Mouse (Mus musculus) liver, embryonic 13.5 days (tissue): Measurements from ENCODE around the gene Podxl2. TPM values are rescaled to one million over a fixed set of nuclear protein-coding genes. Genes with fewer than 3 reads are reported as not detected.
A peak's percentile ranks its signal among the peaks of the same experiment; 100 is the strongest.

Source experiments
- ATAC-seq: fragments of 200-750 bp; cut with Nextera tagmentation; 2 replicates; pipeline ENCODE4 v1.8.0; 2017; ENCODE audit warnings: low read depth, mild to moderate bottlenecking, moderate number of reproducible peaks, moderate library complexity
- DNase-seq: peaks from one replicate; pipeline ENCODE4 v3.0.0; 2022
- H3K27ac ChIP-seq: fragments of 300-500 bp; sonication (generic); 2 replicates; pipeline ENCODE4 v1.5.1; 2015; ENCODE audit warnings: moderate library complexity, mild to moderate bottlenecking, inconsistent platforms
- H3K27me3 ChIP-seq: fragments of 300-500 bp; sonication (generic); 2 replicates; pipeline ENCODE4 v1.6.1; 2015; ENCODE audit warnings: mild to moderate bottlenecking, inconsistent platforms
- H3K36me3 ChIP-seq: fragments of 300-500 bp; sonication (generic); 2 replicates; pipeline ENCODE4 v1.6.1; 2015; ENCODE audit warnings: mild to moderate bottlenecking, inconsistent platforms
- H3K4me1 ChIP-seq: fragments of 300-500 bp; sonication (generic); replicated peaks from 2 replicates; pipeline ENCODE4 v1.6.1; 2015; ENCODE audit warnings: inconsistent platforms
- H3K4me2 ChIP-seq: fragments of 300-500 bp; sonication (generic); 2 replicates; pipeline ENCODE4 v1.6.1; 2015; ENCODE audit warnings: inconsistent platforms, mild to moderate bottlenecking, moderate library complexity
- H3K4me3 ChIP-seq: fragments of 300-500 bp; sonication (generic); replicated peaks from 2 replicates; pipeline ENCODE4 v1.5.1; 2015; ENCODE audit warnings: mild to moderate bottlenecking, inconsistent platforms
- H3K9ac ChIP-seq: fragments of 300-500 bp; sonication (generic); 2 replicates; pipeline ENCODE4 v1.6.1; 2015; ENCODE audit warnings: mild to moderate bottlenecking, inconsistent platforms
- H3K9me3 ChIP-seq: fragments of 300-500 bp; sonication (generic); replicated peaks from 2 replicates; pipeline ENCODE4 v1.6.1; 2016; ENCODE audit warnings: inconsistent platforms
- whole genome bisulfite sequencing: fragments of 180-500 bp; shearing (Covaris S2); methylation state at CpG from one replicate; pipeline ENCODE4 v1.1.7; 2015; ENCODE audit not compliant: insufficient replicate concordance; 5-methylcytosine and 5-hydroxymethylcytosine counted together
- polyA plus RNA-seq: library from polyadenylated mRNA; unstranded; fragments of >200 nt; fragmentation: Nextera tagmentation; extraction: Ambion mirVana; gene quantifications from 2 replicates; pipeline ENCODE4 v1.2.1, GENCODE M21; 2015

Gene Podxl2
- polyA plus RNA-seq, 1 experiment from 2014 or later, result 2.3 TPM

DNA sequence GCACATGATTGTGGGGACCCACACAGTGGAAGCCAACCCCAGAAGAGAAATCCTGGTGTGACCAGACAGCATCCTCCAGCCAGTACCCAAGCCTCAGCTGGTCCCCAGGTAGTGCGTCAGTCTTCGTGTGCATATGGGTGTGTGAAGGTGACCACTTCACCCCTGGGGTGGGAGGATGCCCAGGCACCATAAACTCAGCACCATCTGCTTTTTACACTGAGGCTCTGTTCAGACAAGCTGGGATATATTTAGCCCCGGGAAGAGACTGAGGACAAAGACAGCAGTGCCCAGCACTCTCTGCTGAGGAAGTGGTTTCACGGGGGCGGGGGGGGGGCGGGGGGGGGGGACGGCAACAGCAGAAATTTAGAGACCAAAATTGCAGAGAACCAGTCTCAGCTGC, 63.4 kb downstream of the Podxl2 start:
- Histone ChIP-seq H3K4me3 (no peak overlapping the region), H3K9ac (no peak overlapping the region), H3K27me3 (no peaks in the 10 kb centered on the region; the same call in 1 of the 2 replicates), H3K4me1 (peaks cover 42% of the 10 kb centered on the region), H3K4me2 (no peak overlapping the region), H3K36me3 (peaks cover 66% of the 10 kb centered on the region), H3K9me3 (no peaks in the 10 kb centered on the region), H3K27ac (no peak overlapping the region)
- WGBS, result 18% methylated on average over 7 of the region's 7 CpGs
- no peak for ATAC-seq
- no peak for DNase-seq

DNA sequence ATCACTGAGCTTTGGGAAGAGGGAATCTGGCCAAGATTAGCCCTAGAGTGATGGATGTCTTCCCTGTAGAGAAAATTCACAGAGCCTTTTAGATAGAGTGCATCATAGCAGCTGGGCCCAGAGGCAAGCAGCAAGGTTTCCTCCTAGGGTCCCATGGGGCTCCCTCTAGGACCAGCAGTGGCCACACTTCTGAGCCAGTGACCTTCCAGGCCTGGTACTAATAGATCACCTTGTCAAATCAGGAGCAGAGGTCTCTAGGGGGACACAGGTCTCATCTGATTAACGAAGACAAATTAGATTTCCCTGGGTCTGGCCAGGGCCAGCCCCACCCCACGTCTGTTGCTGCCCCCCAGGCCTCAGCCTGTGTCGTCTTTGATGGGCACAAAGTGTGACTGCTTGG, 64.6 kb downstream of the Podxl2 start:
- Histone ChIP-seq H3K4me1 (peaks cover 42% of the 10 kb centered on the region), H3K36me3 (peaks cover 60% of the 10 kb centered on the region), H3K4me3 (no peak overlapping the region), H3K27ac (no peak overlapping the region), H3K9ac (no peak overlapping the region), H3K27me3 (no peaks in the 10 kb centered on the region; the same call in 1 of the 2 replicates), H3K9me3 (no peaks in the 10 kb centered on the region), H3K4me2 (no peak overlapping the region)
- DNase-seq, result no peak
- 68% methylated on average over 3 of the region's 3 CpGs for WGBS
- ATAC-seq, result no peak

- Histone ChIP-seq H3K27me3 (no peaks in the 10 kb centered on the region), H3K27ac (no peak overlapping the region), H3K9me3 (no peaks in the 10 kb centered on the region), H3K9ac (no peak overlapping the region), H3K4me3 (no peak overlapping the region), H3K4me1 (peaks cover 51% of the 10 kb centered on the region), H3K4me2 (no peak overlapping the region), H3K36me3 (peaks cover 59% of the 10 kb centered on the region)
- DNase-seq (no peak), ATAC-seq (no peak)
- WGBS, result 76% methylated on average over 23 of the region's 23 CpGs
These were observed 65.5 kb downstream of the Podxl2 start for GRCm38 (mm10) chr6:88809091-88810037.

DNA sequence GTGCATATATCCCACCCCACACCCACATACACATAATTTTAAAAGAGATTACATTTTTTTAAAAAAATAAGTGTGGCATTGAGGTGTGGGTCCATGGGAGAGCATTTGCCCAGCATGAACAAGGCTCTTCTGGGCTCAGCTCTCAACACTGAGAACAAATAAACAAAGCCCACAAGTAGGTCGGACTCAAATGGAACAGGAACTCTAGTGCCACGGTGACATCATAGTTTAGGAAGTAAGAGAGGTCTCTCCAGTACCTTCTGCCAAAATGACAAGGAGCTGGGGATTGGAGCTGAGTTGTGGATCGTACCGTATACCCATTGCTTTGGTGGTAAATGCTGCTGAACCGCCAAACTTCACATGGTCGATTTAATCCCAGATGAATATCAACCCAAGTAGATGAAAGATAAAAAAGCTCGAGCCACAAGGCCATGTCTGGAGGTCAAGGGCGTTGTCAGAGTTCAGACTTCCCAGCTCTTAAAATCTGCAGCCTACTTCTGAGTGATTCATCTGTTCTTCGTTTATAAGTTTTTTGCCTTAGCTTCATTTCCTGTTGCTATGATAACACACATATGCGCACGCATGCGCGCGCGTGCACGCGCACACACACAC, 69.8 kb downstream of the Podxl2 start:
- H3K27me3 ChIP-seq, result no peaks in the 10 kb centered on the region
- no peak overlapping the region for H3K9ac ChIP-seq
- 81% methylated on average over 17 of the region's 17 CpGs for WGBS
- no peak overlapping the region for H3K4me3 ChIP-seq
- 0 out of 2 replicates have a peak overlapping the region, but pooled peaks have one; percentile 87 for H3K27ac ChIP-seq
- ATAC-seq (no peak), DNase-seq (no peak)
- H3K4me1 ChIP-seq, result peaks cover 73% of the 10 kb centered on the region
- H3K9me3 ChIP-seq, result no peaks in the 10 kb centered on the region
- H3K36me3 ChIP-seq, result peaks cover 39% of the 10 kb centered on the region
- no peak overlapping the region for H3K4me2 ChIP-seq

- Histone ChIP-seq H3K9me3 (no peaks in the 10 kb centered on the region), H3K27ac (peak overlapping the region; percentile 87), H3K36me3 (peaks cover 35% of the 10 kb centered on the region), H3K27me3 (no peaks in the 10 kb centered on the region), H3K9ac (peak overlapping the region; percentile 65), H3K4me1 (peaks cover 68% of the 10 kb centered on the region), H3K4me3 (no peak overlapping the region), H3K4me2 (peak overlapping the region; percentile 50; the same call in 1 of the 2 replicates)
- 17% methylated on average over 4 of the region's 4 CpGs for WGBS
- DNase-seq (no peak), ATAC-seq (peak; percentile 88)
These were observed 70.7 kb downstream of the Podxl2 start for GRCm38 (mm10) chr6:88803957-88804695.

DNA sequence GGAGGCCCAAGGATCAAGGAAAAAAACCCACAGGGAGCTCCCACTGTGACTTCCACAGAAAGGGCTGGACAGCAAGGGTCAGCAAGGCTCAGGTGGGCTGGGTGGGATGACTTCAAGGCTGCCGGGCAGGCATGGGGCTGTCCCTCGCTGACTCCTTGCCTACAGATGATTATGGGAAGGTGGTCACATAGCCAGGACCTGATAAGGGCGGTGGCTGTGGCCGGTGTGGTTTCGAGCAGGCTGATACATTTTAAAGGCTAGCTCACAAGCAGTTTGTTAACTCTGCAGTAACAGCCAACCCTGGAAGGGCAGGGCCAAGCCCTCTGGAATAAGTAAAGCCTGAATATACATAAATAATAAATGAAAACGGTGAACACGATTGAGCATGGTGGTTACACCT, 71.8 kb downstream of the Podxl2 start:
- WGBS, result 24% methylated on average over 7 of the region's 7 CpGs
- Histone ChIP-seq H3K9me3 (no peaks in the 10 kb centered on the region), H3K27ac (peak overlapping the region; percentile 87), H3K27me3 (no peaks in the 10 kb centered on the region), H3K4me2 (peak overlapping the region; percentile 50), H3K4me1 (peaks cover 66% of the 10 kb centered on the region), H3K9ac (peak overlapping the region; percentile 65), H3K36me3 (peaks cover 31% of the 10 kb centered on the region), H3K4me3 (no peak overlapping the region)
- ATAC-seq (peak; percentile 78), DNase-seq (no peak)

DNA sequence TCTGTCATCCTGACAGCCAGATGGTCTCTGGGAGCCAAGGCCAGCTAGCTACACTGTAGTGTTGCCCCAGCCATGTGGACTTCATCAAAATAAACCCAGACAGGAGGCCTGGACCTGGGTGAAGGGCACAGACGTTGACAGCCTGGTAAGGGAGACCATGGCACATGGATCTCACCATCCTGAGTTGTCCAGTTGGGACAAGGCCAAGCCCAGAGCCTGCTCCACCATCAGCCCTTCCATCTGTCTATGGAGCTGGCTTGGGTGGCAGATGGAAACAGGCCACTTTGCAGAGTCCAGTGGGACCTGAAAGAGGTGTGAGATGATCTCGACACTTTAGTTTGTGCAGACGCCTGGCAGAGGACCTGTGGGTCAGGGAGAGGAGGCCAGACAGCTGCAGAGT, 74.1 kb downstream of the Podxl2 start:
- Histone ChIP-seq H3K9me3 (no peaks in the 10 kb centered on the region), H3K4me2 (no peak overlapping the region), H3K4me3 (no peak overlapping the region), H3K4me1 (peaks cover 54% of the 10 kb centered on the region), H3K27me3 (no peaks in the 10 kb centered on the region), H3K27ac (peak overlapping the region; percentile 29), H3K9ac (no peak overlapping the region), H3K36me3 (peaks cover 27% of the 10 kb centered on the region)
- no peak for DNase-seq
- no peak for ATAC-seq
- WGBS, result 34% methylated on average over 3 of the region's 3 CpGs

GRCm38 (mm10) chr6:88800191-88800590, 74.7 kb downstream of the Podxl2 start:
- ATAC-seq (no peak), DNase-seq (no peak)
- Histone ChIP-seq H3K4me2 (no peak overlapping the region), H3K36me3 (peaks cover 27% of the 10 kb centered on the region), H3K4me1 (peaks cover 53% of the 10 kb centered on the region), H3K27ac (peak overlapping the region; percentile 29), H3K9me3 (no peaks in the 10 kb centered on the region), H3K4me3 (no peak overlapping the region), H3K9ac (no peak overlapping the region), H3K27me3 (no peaks in the 10 kb centered on the region)
- WGBS, result 66% methylated on average over 7 of the region's 7 CpGs

DNA sequence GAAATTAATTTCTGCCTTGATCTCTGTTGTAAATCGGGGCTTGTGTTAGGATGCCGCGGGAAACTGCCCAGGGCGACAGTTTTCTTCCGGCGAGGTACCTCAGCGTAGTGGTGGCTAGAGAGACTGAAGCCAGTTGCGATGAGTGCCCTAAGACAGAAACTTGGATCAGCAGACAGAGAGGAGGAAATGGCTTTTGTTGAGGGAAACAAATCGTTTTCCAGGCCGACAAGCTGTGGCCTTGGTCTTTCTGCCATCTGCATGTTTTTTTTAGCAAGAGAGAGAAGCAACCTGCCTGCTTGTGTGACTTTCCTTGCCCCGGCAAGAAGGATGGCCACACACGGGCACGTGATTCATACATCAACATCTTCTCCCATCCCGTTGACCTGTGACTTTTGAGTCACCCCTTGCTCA, 80.3 kb downstream of the Podxl2 start:
- H3K27ac ChIP-seq, result no peak overlapping the region
- ATAC-seq (no peak), DNase-seq (no peak)
- WGBS, result 79% methylated on average over 14 of the region's 14 CpGs
- peaks cover 17% of the 10 kb centered on the region for H3K36me3 ChIP-seq
- no peaks in the 10 kb centered on the region for H3K9me3 ChIP-seq
- H3K4me2 ChIP-seq, result no peak overlapping the region
- H3K4me3 ChIP-seq, result no peak overlapping the region
- no peak overlapping the region for H3K9ac ChIP-seq
- H3K4me1 ChIP-seq, result peaks cover 33% of the 10 kb centered on the region
- H3K27me3 ChIP-seq, result peaks cover 4% of the 10 kb centered on the region; the same call in 1 of the 2 replicates

GRCm38 (mm10) chr6:88793872-88794271, 81.0 kb downstream of the Podxl2 start:
- Histone ChIP-seq H3K4me2 (no peak overlapping the region), H3K9me3 (no peaks in the 10 kb centered on the region), H3K4me3 (no peak overlapping the region), H3K9ac (no peak overlapping the region), H3K27ac (no peak overlapping the region), H3K27me3 (peaks cover 4% of the 10 kb centered on the region; the same call in 1 of the 2 replicates), H3K4me1 (peaks cover 39% of the 10 kb centered on the region), H3K36me3 (0 out of 2 replicates have a peak, but pooled peaks cover 11% of the 10 kb centered on the region)
- 83% methylated on average over 13 of the region's 13 CpGs for WGBS
- ATAC-seq, result no peak
- DNase-seq, result no peak

- 77% methylated on average over 2 of the region's 2 CpGs for WGBS
- no peak for DNase-seq
These were observed 81.6 kb downstream of the Podxl2 start for GRCm38 (mm10) chr6:88793243-88793642.

More at GRCm38 (mm10) chr6:88793243-88793642, 81.6 kb downstream of the Podxl2 start:
- ATAC-seq, result no peak
- Histone ChIP-seq H3K4me3 (no peak overlapping the region), H3K9me3 (no peaks in the 10 kb centered on the region), H3K36me3 (peaks cover 12% of the 10 kb centered on the region; the same call in 1 of the 2 replicates), H3K4me1 (peaks cover 45% of the 10 kb centered on the region), H3K27ac (no peak overlapping the region), H3K4me2 (no peak overlapping the region), H3K27me3 (peaks cover 4% of the 10 kb centered on the region; the same call in 1 of the 2 replicates), H3K9ac (no peak overlapping the region)
